Mouse (Mus musculus): ENCODE results near the gene Ppp2r2c.

GRCm38 (mm10) chr5:36917245-36917644, 48.9 kb downstream of the Ppp2r2c start:
- no peak for TF ChIP-seq CTCF (IDR thresholded peaks at IDR 0.05; ENCODE audit: low read depth, low read length)
- no peak for TF ChIP-seq TAL1 (conservative IDR thresholded peaks at IDR 0.05; ENCODE audit: low read depth, low read length)
- no peak for TF ChIP-seq GATA1 (IDR thresholded peaks at IDR 0.05; ENCODE audit: borderline replicate concordance, low read length)
- no peak for TF ChIP-seq GATA2 (IDR thresholded peaks at IDR 0.05; ENCODE audit: borderline replicate concordance, low read depth, low read length)
- no peak for TF ChIP-seq POLR2AphosphoS5 (IDR thresholded peaks at IDR 0.05; ENCODE audit: insufficient replicate concordance, low read depth, low read length)
